Mouse (Mus musculus) cerebellum, adult 2 months (tissue): Measurements from ENCODE around the gene Pttg1ip.
A peak's percentile ranks its signal among the peaks of the same experiment; 100 is the strongest.

ENCODE experiments used
- CTCF ChIP-seq: fragments of 200-500 bp; IDR thresholded peaks from 2 replicates; pipeline ENCODE4 v1.5.1; 2011; ENCODE audit warnings: low read depth, mild to moderate bottlenecking, control low read depth, low read length, moderate library complexity, borderline replicate concordance; ENCODE audit not compliant: insufficient read depth
- POLR2A ChIP-seq: fragments of 200-500 bp; IDR thresholded peaks from 2 replicates; pipeline ENCODE4 v1.6.1; 2011; ENCODE audit warnings: low read length, control low read depth, borderline replicate concordance; ENCODE audit not compliant: insufficient read depth

- TF ChIP-seq POLR2A (no peak), CTCF (peak; percentile 44; the same call in 1 of the 2 replicates)
Measured at GRCm38 (mm10) chr10:77543226-77543625, 38.3 kb upstream of the Pttg1ip start.
